In the genomic region with DNA sequence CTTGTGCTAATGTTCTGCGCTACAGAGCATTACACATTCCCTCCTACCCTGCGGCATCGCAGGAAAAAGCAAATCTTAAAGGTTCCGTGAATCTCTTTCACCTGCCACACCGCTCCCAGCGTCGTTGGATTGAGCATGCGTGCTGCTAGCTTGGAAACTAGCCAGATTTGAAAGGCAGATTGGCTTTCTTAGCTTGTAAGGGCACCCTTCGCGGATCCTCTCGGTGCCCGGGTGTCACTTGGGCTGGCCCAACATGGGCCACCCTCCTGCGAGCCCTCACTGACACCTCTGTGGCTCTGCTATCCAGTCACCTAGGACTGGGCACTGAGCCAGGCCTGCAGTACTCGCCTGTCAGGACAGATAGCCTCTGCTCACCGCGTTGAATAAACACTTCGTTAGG, we compare ENCODE assay signal across 8 mouse cellular contexts.
DNase-seq lines count a peak whose midpoint lies in the region; ATAC-seq lines count a peak whose summit lies in the region.

No protein-coding gene starts in this region.

- 0 out of 2 replicates have a peak overlapping the region, but pooled peaks have one; percentile 22 for H3K9ac ChIP-seq in kidney, embryonic 16.5 days (replicated peaks; ENCODE audit: low read length)
- peak overlapping the region; percentile 44 for H3K9ac ChIP-seq in forebrain, embryonic 15.5 days (replicated peaks)
- no peak overlapping the region for H3K9ac ChIP-seq in intestine, embryonic 16.5 days (ENCODE audit: low read depth, low read length)

- no peaks in the 10 kb centered on the region for H3K9me3 ChIP-seq in kidney, embryonic 16.5 days (ENCODE audit: low read length)
- H3K9me3 ChIP-seq in forebrain, embryonic 15.5 days = no peaks in the 10 kb centered on the region
- H3K9me3 ChIP-seq in intestine, embryonic 16.5 days (ENCODE audit: control insufficient read depth, low read length) = no peaks in the 10 kb centered on the region

- no peaks in the 10 kb centered on the region for H3K36me3 ChIP-seq in kidney, embryonic 16.5 days (ENCODE audit: insufficient read depth, low read length)
- no peaks in the 10 kb centered on the region for H3K36me3 ChIP-seq in forebrain, embryonic 15.5 days
- no peaks in the 10 kb centered on the region for H3K36me3 ChIP-seq in intestine, embryonic 16.5 days (ENCODE audit: control insufficient read depth, insufficient read depth, low read length)

- intact Hi-C loops in left cerebral cortex, postnatal 25 days (cut with DNase I) = loop anchor here (1.0 kb wide), 1 partner anchor 25 kb away; no protein-coding TSS in a partner anchor

- H3K4me3 ChIP-seq in kidney, embryonic 16.5 days (ENCODE audit: low read length) = no peak overlapping the region
- H3K4me3 ChIP-seq in forebrain, embryonic 15.5 days = peak overlapping the region; percentile 19; the same call in 1 of the 2 replicates
- no peak overlapping the region for H3K4me3 ChIP-seq in intestine, embryonic 16.5 days (ENCODE audit: low read length)

- DNase-seq in kidney, adult 11 months = no peak
- DNase-seq in cerebellum, adult 11-12 months = peak; percentile 57
- DNase-seq in left cerebral cortex, postnatal 25 days (ENCODE audit: low spot score in 2 of 2) = peak; percentile 27 to 36
- no peak for DNase-seq in liver

- H3K27me3 ChIP-seq in kidney, embryonic 16.5 days (ENCODE audit: insufficient read depth, low read length) = no peaks in the 10 kb centered on the region
- no peaks in the 10 kb centered on the region; the same call in 1 of the 2 replicates for H3K27me3 ChIP-seq in forebrain, embryonic 15.5 days
- H3K27me3 ChIP-seq in intestine, embryonic 16.5 days (replicated peaks; ENCODE audit: control insufficient read depth, insufficient read depth, low read length) = no peaks in the 10 kb centered on the region

- WGBS in kidney, embryonic 16.5 days = 71% methylated on average over 17 of the region's 17 CpGs
- 12% methylated on average over 17 of the region's 17 CpGs for WGBS in forebrain, embryonic 15.5 days
- 59% methylated on average over 17 of the region's 17 CpGs for WGBS in intestine, embryonic 16.5 days

- H3K4me2 ChIP-seq in kidney, embryonic 16.5 days (replicated peaks; ENCODE audit: low read depth, low read length) = no peak overlapping the region
- peak overlapping the region; percentile 47 for H3K4me2 ChIP-seq in forebrain, embryonic 15.5 days (replicated peaks)
- no peak overlapping the region for H3K4me2 ChIP-seq in intestine, embryonic 16.5 days (ENCODE audit: low read depth, low read length)

- no peak for ATAC-seq in kidney, embryonic 16.5 days (ENCODE audit: low FRiP score, low TSS enrichment)
- ATAC-seq in forebrain, embryonic 15.5 days (replicated peaks) = peak; percentile 59
- ATAC-seq in activated CD4-positive, CD25-positive, alpha-beta regulatory T cell, adult 4 months = no peak
- no peak for ATAC-seq in intestine, embryonic 16.5 days

- no peak overlapping the region for H3K27ac ChIP-seq in kidney, embryonic 16.5 days (ENCODE audit: low read length)
- peak overlapping the region; percentile 76 for H3K27ac ChIP-seq in forebrain, embryonic 15.5 days (replicated peaks)
- H3K27ac ChIP-seq in intestine, embryonic 16.5 days (ENCODE audit: low read length) = no peak overlapping the region

- no peaks in the 10 kb centered on the region for H3K4me1 ChIP-seq in kidney, embryonic 16.5 days (ENCODE audit: insufficient read depth, low read length)
- peaks cover 61% of the 10 kb centered on the region for H3K4me1 ChIP-seq in forebrain, embryonic 15.5 days
- no peaks in the 10 kb centered on the region for H3K4me1 ChIP-seq in intestine, embryonic 16.5 days (ENCODE audit: control insufficient read depth, insufficient read depth, low read length)

Comparison
In these comparisons a context has a peak if more than half of its experiments do, and no peak if none do; other contexts are left out.
1. DNase-seq: peak in cerebellum, adult 11-12 months (single experiment) and left cerebral cortex, postnatal 25 days (2 of 2); none in kidney, adult 11 months (single experiment) and liver (single experiment).